Mouse (Mus musculus): ENCODE data around the gene Taf7l. TPM values are rescaled to one million over a fixed set of nuclear protein-coding genes. Genes with fewer than 3 reads are reported as not detected.

Gene Taf7l
- polyA plus RNA-seq, 1 experiment from 2014 or later, result not detected

DNA sequence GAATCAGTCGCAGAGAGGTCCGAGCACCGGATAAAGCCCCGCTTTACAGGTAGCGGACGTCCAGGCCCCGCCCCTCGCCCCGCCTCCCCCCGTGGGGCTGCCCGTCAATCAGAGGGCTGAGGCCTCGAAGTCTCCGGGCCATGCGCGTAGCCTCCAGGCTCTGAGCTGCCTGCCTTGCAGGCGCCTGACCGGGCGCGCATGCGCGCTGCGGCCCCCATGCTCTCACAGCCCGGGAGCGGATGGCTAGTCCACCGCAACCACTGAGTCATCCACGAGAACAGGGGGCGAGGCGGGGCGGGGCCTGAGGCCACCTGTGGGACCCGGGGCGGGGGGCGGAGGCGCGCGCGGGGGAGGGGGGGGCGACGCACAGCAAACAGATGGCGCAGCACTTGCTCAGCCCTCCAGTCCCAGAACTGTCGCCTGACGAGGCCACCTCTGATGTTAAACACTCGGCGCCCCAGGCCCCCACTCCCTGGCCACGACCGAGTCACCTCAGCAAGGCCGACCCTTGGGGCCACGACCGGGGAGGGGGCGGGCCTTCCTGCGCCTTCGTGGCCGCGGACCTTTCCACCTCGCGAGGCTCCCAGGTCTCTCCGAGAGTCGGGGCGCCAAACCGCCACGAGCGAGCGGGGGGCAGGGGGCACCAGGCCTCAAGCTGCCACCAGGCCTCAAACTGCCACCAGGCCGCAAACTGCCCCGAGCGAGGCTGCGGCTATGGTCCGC lies 1.1 kb downstream of the Taf7l start:
- no peak for ATAC-seq
- 71% methylated on average over 52 of the region's 67 CpGs for WGBS (ENCODE audit: insufficient replicate concordance)

DNA sequence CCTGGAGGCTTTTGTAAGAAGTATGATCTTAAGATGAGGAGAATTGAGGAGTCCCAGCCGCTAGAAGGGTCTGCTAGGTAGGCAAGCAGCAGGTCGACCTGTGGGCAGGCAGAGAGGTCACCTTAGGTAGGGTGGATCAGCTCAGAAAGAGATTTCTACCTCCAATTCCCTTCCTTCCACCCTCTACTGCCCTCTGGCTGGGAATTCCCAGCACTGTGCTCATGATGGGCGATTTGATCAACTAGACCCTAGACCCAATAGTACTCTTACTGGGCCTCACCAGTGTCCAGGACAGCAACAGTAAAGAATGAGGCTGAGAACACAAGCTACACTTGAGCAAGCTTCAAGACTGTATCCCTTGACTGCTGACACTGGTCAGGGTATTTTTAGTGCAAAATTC lies 49.0 kb downstream of the Taf7l start:
- Histone ChIP-seq H3K36me3 (replicated peaks; ENCODE audit: insufficient read depth, low read length) (no peaks in the 10 kb centered on the region), H3K4me3 (ENCODE audit: low read depth, low read length) (no peak overlapping the region), H3K27ac (ENCODE audit: low read depth) (no peak overlapping the region), H3K9me3 (ENCODE audit: low read length) (no peaks in the 10 kb centered on the region), H3K27me3 (ENCODE audit: insufficient read depth, low read length) (no peaks in the 10 kb centered on the region), H3K4me2 (ENCODE audit: low read depth, low read length) (no peak overlapping the region), H3K4me1 (ENCODE audit: insufficient read depth) (no peaks in the 10 kb centered on the region), H3K9ac (replicated peaks) (no peak overlapping the region)
- ATAC-seq (no peak), DNase-seq (no peak)
- no peak for TF ChIP-seq CTCF (IDR thresholded peaks at IDR 0.05; ENCODE audit: low read depth)
- TF ChIP-seq EP300 (IDR thresholded peaks at IDR 0.05; ENCODE audit: low read depth), result no peak
- WGBS (ENCODE audit: insufficient replicate concordance), result 39% methylated on average over 3 of the region's 3 CpGs

More for the DNA sequence above, 1.1 kb downstream of the Taf7l start:
- H3K4me2 ChIP-seq (ENCODE audit: low read depth, low read length), result no peak overlapping the region
- no peak overlapping the region for H3K4me3 ChIP-seq (ENCODE audit: low read depth, low read length)
- H3K9ac ChIP-seq (replicated peaks), result no peak overlapping the region
- H3K9me3 ChIP-seq (ENCODE audit: low read length), result peaks cover 7% of the 10 kb centered on the region
- H3K27ac ChIP-seq (ENCODE audit: low read depth), result no peak overlapping the region
- no peak for TF ChIP-seq EP300 (IDR thresholded peaks at IDR 0.05; ENCODE audit: low read depth)
- TF ChIP-seq CTCF (IDR thresholded peaks at IDR 0.05; ENCODE audit: low read depth), result no peak
- no peaks in the 10 kb centered on the region for H3K27me3 ChIP-seq (ENCODE audit: insufficient read depth, low read length)
- no peak for DNase-seq
- H3K36me3 ChIP-seq (replicated peaks; ENCODE audit: insufficient read depth, low read length), result no peaks in the 10 kb centered on the region
- no peaks in the 10 kb centered on the region for H3K4me1 ChIP-seq (ENCODE audit: insufficient read depth)

DNA sequence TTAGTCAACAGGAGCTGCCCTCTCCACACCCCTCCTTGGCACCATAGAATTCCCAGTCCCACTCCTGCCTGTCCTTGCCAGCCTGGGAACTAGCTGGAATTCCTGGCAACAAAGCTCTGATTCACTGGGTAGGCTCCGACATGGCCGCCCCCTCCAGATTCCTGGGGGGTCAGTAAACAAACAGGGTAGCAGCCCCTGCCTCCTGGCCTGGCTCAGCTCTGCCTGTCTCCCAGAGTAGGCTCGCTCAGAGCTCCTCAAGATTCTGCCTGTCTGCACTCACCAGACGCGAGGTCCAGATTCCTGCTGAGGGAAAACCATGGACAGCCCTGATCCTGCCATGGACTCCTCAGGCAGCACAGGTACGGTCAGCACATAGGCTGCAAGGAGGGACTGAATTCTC lies 49.5 kb downstream of the Taf7l start:
- Histone ChIP-seq H3K9ac (replicated peaks) (no peak overlapping the region), H3K36me3 (replicated peaks; ENCODE audit: insufficient read depth, low read length) (no peaks in the 10 kb centered on the region), H3K27ac (ENCODE audit: low read depth) (no peak overlapping the region), H3K9me3 (ENCODE audit: low read length) (no peaks in the 10 kb centered on the region), H3K4me3 (ENCODE audit: low read depth, low read length) (no peak overlapping the region), H3K27me3 (ENCODE audit: insufficient read depth, low read length) (no peaks in the 10 kb centered on the region), H3K4me1 (ENCODE audit: insufficient read depth) (no peaks in the 10 kb centered on the region), H3K4me2 (ENCODE audit: low read depth, low read length) (no peak overlapping the region)
- WGBS (ENCODE audit: insufficient replicate concordance), result 65% methylated on average over 6 of the region's 6 CpGs
- no peak for DNase-seq
- no peak for ATAC-seq
- TF ChIP-seq CTCF (IDR thresholded peaks at IDR 0.05; ENCODE audit: low read depth) (no peak), EP300 (IDR thresholded peaks at IDR 0.05; ENCODE audit: low read depth) (no peak)

DNA sequence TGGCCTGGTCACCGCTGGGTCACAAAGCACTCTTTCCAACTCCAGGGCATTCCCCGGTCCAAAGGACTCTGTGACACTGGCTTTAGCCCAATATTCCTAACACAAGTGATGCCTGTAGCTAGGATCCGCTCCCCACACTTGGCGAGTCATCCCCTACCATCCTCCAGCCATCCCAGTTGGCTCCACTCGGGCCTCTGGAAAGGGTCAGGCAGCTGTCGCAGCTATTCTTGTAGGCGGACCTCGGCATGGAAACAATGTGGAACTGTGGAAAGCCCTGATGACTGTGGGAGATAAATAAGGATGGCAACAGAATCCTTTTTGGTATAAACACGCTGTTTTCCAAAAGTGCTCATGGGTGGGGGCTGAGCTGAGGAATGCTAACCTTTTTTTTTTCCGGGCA lies 50.5 kb downstream of the Taf7l start:
- no peak overlapping the region for H3K4me3 ChIP-seq (ENCODE audit: low read depth, low read length)
- no peaks in the 10 kb centered on the region for H3K36me3 ChIP-seq (replicated peaks; ENCODE audit: insufficient read depth, low read length)
- no peaks in the 10 kb centered on the region for H3K4me1 ChIP-seq (ENCODE audit: insufficient read depth)
- H3K9me3 ChIP-seq (ENCODE audit: low read length), result no peaks in the 10 kb centered on the region
- WGBS (ENCODE audit: insufficient replicate concordance), result 80% methylated on average over 10 of the region's 10 CpGs
- ATAC-seq (no peak), DNase-seq (no peak)
- H3K27me3 ChIP-seq (ENCODE audit: insufficient read depth, low read length), result no peaks in the 10 kb centered on the region
- TF ChIP-seq CTCF (IDR thresholded peaks at IDR 0.05; ENCODE audit: low read depth) (no peak), EP300 (IDR thresholded peaks at IDR 0.05; ENCODE audit: low read depth) (no peak)
- no peak overlapping the region for H3K9ac ChIP-seq (replicated peaks)
- no peak overlapping the region for H3K27ac ChIP-seq (ENCODE audit: low read depth)
- H3K4me2 ChIP-seq (ENCODE audit: low read depth, low read length), result no peak overlapping the region

DNA sequence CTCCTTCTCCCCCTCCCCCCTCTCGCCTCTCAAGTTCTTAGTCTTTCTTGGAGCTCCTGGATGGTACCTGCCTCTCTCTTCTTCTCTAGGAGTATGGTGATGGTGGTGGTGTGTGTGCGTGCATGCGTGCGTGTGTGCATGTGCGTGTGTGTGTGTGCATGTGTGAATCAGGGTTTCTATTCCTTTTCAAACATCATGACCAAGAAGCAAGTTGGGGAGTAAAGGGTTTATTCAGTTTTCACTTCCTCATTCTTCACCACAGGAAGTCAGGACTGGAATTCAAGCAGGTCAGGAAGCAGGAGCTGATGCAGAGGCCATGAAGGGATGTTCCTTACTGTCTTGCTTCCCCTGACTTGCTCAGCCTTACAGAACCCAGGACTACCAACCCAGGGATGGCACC lies 52.0 kb downstream of the Taf7l start:
- no peaks in the 10 kb centered on the region for H3K4me1 ChIP-seq (ENCODE audit: insufficient read depth)
- no peak for ATAC-seq

DNA sequence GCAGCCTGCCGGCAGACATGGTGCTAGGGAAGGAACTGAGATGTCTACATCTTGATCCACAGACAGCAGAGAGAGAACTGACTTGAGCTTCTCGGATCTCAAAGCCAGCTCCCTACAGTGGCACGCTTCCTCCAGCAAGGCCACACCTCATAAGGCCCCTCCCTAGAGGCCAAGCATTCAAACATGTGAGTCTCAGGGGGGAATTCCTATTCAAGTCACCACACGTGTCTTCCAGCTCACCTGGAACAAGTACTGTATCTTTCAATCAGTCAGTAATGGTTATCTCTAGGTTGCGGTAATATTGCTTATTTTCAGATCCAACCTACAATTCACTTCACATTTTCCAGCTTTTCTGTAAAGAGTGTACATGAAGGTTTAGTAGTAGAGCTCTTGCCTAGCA lies 56.2 kb downstream of the Taf7l start:
- WGBS (ENCODE audit: insufficient replicate concordance), result 87% methylated on average over 5 of the region's 5 CpGs

More for the DNA sequence above, 52.0 kb downstream of the Taf7l start:
- H3K27ac ChIP-seq (ENCODE audit: low read depth), result no peak overlapping the region
- no peaks in the 10 kb centered on the region for H3K36me3 ChIP-seq (replicated peaks; ENCODE audit: insufficient read depth, low read length)
- no peaks in the 10 kb centered on the region for H3K9me3 ChIP-seq (ENCODE audit: low read length)
- no peak for DNase-seq
- TF ChIP-seq CTCF (IDR thresholded peaks at IDR 0.05; ENCODE audit: low read depth) (no peak), EP300 (IDR thresholded peaks at IDR 0.05; ENCODE audit: low read depth) (no peak)
- H3K4me2 ChIP-seq (ENCODE audit: low read depth, low read length), result no peak overlapping the region
- no peaks in the 10 kb centered on the region for H3K27me3 ChIP-seq (ENCODE audit: insufficient read depth, low read length)
- WGBS (ENCODE audit: insufficient replicate concordance), result 87% methylated on average over 5 of the region's 5 CpGs
- no peak overlapping the region for H3K9ac ChIP-seq (replicated peaks)
- no peak overlapping the region for H3K4me3 ChIP-seq (ENCODE audit: low read depth, low read length)

More for the DNA sequence above, 56.2 kb downstream of the Taf7l start:
- no peak overlapping the region for H3K4me2 ChIP-seq (ENCODE audit: low read depth, low read length)
- no peak for DNase-seq
- no peaks in the 10 kb centered on the region for H3K9me3 ChIP-seq (ENCODE audit: low read length)
- H3K9ac ChIP-seq (replicated peaks), result no peak overlapping the region
- no peaks in the 10 kb centered on the region for H3K4me1 ChIP-seq (ENCODE audit: insufficient read depth)
- no peak for ATAC-seq
- H3K4me3 ChIP-seq (ENCODE audit: low read depth, low read length), result no peak overlapping the region
- H3K36me3 ChIP-seq (replicated peaks; ENCODE audit: insufficient read depth, low read length), result no peaks in the 10 kb centered on the region
- TF ChIP-seq EP300 (IDR thresholded peaks at IDR 0.05; ENCODE audit: low read depth) (no peak), CTCF (IDR thresholded peaks at IDR 0.05; ENCODE audit: low read depth) (no peak)
- no peak overlapping the region for H3K27ac ChIP-seq (ENCODE audit: low read depth)
- H3K27me3 ChIP-seq (ENCODE audit: insufficient read depth, low read length), result no peaks in the 10 kb centered on the region

All from liver, postnatal 0 days (tissue).